Mouse (Mus musculus): ENCODE data around the gene Kcnv2.

- TF ChIP-seq CTCF (IDR thresholded peaks at IDR 0.05; ENCODE audit: control insufficient read depth, insufficient read depth, insufficient replicate concordance, low read depth, low read length), result no peak
- no peak for TF ChIP-seq POLR2A (IDR thresholded peaks at IDR 0.05; ENCODE audit: control insufficient read depth, low read depth, low read length)
Observed at GRCm38 (mm10) chr19:27279174-27279573, 43.2 kb upstream of the Kcnv2 start.
